Mouse (Mus musculus): ENCODE measurements around the gene Serpinb6a. TPM values are rescaled to one million over a fixed set of nuclear protein-coding genes. Genes with fewer than 3 reads are reported as not detected.
A peak's percentile ranks its signal among the peaks of the same experiment; 100 is the strongest.

Gene Serpinb6a
- polyA plus RNA-seq, 1 experiment from 2014 or later: 71.2 TPM

GRCm38 (mm10) chr13:34037172-34038055 lies 34.8 kb upstream of the Serpinb6a start, which contains the start of gene Bphl:
Bphl (plus strand) TSS chr13:34037597.
- Histone ChIP-seq H3K36me3 (peaks cover 17% of the 10 kb centered on the region), H3K9ac (peak within 1 kb of the TSS; percentile 87), H3K27ac (peak within 1 kb of the TSS; percentile 83), H3K27me3 (no peaks in the 10 kb centered on the region), H3K4me2 (peak within 1 kb of the TSS; percentile 78), H3K9me3 (no peaks in the 10 kb centered on the region; the same call in 1 of the 2 replicates), H3K4me1 (peaks cover 14% of the 10 kb centered on the region), H3K4me3 (peak within 1 kb of the TSS; percentile 75)
- peak; percentile 89 for ATAC-seq (ENCODE audit: insufficient number of reproducible peaks, insufficient read depth, low FRiP score, low TSS enrichment, low read depth)
- WGBS: under 1% methylated on average over 37 of the region's 37 CpGs

GRCm38 (mm10) chr13:34036726-34037125 lies 34.1 kb upstream of the Serpinb6a start:
- peaks cover 14% of the 10 kb centered on the region for H3K4me1 ChIP-seq
- H3K27ac ChIP-seq: no peak overlapping the region
- no peak overlapping the region for H3K4me3 ChIP-seq

GRCm38 (mm10) chr13:34035424-34035823 lies 32.8 kb upstream of the Serpinb6a start:
- H3K27me3 ChIP-seq: no peaks in the 10 kb centered on the region
- H3K9me3 ChIP-seq: no peaks in the 10 kb centered on the region; the same call in 1 of the 2 replicates
- no peak overlapping the region for H3K4me2 ChIP-seq
- WGBS: 84% methylated on average over 3 of the region's 3 CpGs
- H3K36me3 ChIP-seq: peaks cover 27% of the 10 kb centered on the region
- H3K4me1 ChIP-seq: peaks cover 14% of the 10 kb centered on the region
- ATAC-seq (ENCODE audit: insufficient number of reproducible peaks, insufficient read depth, low FRiP score, low TSS enrichment, low read depth): no peak
- no peak overlapping the region for H3K27ac ChIP-seq
- H3K4me3 ChIP-seq: no peak overlapping the region
- H3K9ac ChIP-seq: no peak overlapping the region

More at GRCm38 (mm10) chr13:34036726-34037125, 34.1 kb upstream of the Serpinb6a start:
- Histone ChIP-seq H3K4me2 (no peak overlapping the region), H3K9me3 (no peaks in the 10 kb centered on the region; the same call in 1 of the 2 replicates), H3K9ac (no peak overlapping the region), H3K27me3 (no peaks in the 10 kb centered on the region), H3K36me3 (peaks cover 22% of the 10 kb centered on the region)
- no peak for ATAC-seq (ENCODE audit: insufficient number of reproducible peaks, insufficient read depth, low FRiP score, low TSS enrichment, low read depth)
- 86% methylated on average over 5 of the region's 5 CpGs for WGBS

- Histone ChIP-seq H3K27ac (no peak overlapping the region), H3K4me3 (no peak overlapping the region), H3K9ac (no peak overlapping the region), H3K4me2 (no peak overlapping the region), H3K27me3 (no peaks in the 10 kb centered on the region), H3K9me3 (no peaks in the 10 kb centered on the region), H3K36me3 (peaks cover 46% of the 10 kb centered on the region), H3K4me1 (peaks cover 2% of the 10 kb centered on the region; the same call in 1 of the 2 replicates)
- 79% methylated on average over 2 of the region's 2 CpGs for WGBS
- ATAC-seq (ENCODE audit: insufficient number of reproducible peaks, insufficient read depth, low FRiP score, low TSS enrichment, low read depth): no peak
These were observed 29.4 kb upstream of the Serpinb6a start for GRCm38 (mm10) chr13:34032041-34032440.

GRCm38 (mm10) chr13:34021998-34022397 lies 19.4 kb upstream of the Serpinb6a start:
- Histone ChIP-seq H3K27ac (no peak overlapping the region), H3K27me3 (no peaks in the 10 kb centered on the region), H3K4me1 (no peaks in the 10 kb centered on the region), H3K9me3 (no peaks in the 10 kb centered on the region), H3K4me2 (no peak overlapping the region), H3K9ac (no peak overlapping the region), H3K36me3 (peaks cover 45% of the 10 kb centered on the region), H3K4me3 (no peak overlapping the region)
- ATAC-seq (ENCODE audit: insufficient number of reproducible peaks, insufficient read depth, low FRiP score, low TSS enrichment, low read depth): no peak
- WGBS: 80% methylated on average over 2 of the region's 2 CpGs

DNA sequence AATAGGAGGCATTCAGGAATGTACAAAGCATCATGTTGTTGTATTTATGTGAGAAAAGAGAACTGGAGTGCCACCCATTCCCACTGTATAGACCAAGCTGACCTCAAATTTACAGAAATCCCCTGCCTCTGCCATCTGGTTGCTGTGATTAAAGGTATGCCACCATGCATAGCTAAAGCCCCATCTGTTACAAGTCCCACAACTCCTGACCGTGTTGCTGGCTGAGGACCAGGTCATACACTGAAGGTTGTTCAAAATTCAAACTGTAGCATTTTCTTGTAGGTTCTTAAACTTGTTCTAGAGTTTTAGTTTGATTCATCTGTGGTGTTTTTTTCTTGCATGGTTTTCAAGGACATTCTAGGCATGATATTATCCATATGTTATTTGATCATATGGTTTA lies 15.9 kb upstream of the Serpinb6a start:
- Histone ChIP-seq H3K9me3 (no peaks in the 10 kb centered on the region), H3K27me3 (no peaks in the 10 kb centered on the region), H3K4me2 (no peak overlapping the region), H3K4me3 (no peak overlapping the region), H3K9ac (no peak overlapping the region), H3K27ac (no peak overlapping the region), H3K4me1 (no peaks in the 10 kb centered on the region), H3K36me3 (peaks cover 70% of the 10 kb centered on the region)
- no peak for ATAC-seq (ENCODE audit: insufficient number of reproducible peaks, insufficient read depth, low FRiP score, low TSS enrichment, low read depth)
- 67% methylated on average over 1 of the region's 1 CpGs for WGBS

- WGBS: 94% methylated on average over 9 of the region's 9 CpGs
- Histone ChIP-seq H3K27me3 (no peaks in the 10 kb centered on the region), H3K4me2 (no peak overlapping the region), H3K9ac (no peak overlapping the region), H3K4me1 (no peaks in the 10 kb centered on the region), H3K36me3 (peaks cover 75% of the 10 kb centered on the region), H3K9me3 (no peaks in the 10 kb centered on the region), H3K4me3 (no peak overlapping the region), H3K27ac (no peak overlapping the region)
- ATAC-seq (ENCODE audit: insufficient number of reproducible peaks, insufficient read depth, low FRiP score, low TSS enrichment, low read depth): no peak
These were observed 14.5 kb upstream of the Serpinb6a start for GRCm38 (mm10) chr13:34016927-34017569.

DNA sequence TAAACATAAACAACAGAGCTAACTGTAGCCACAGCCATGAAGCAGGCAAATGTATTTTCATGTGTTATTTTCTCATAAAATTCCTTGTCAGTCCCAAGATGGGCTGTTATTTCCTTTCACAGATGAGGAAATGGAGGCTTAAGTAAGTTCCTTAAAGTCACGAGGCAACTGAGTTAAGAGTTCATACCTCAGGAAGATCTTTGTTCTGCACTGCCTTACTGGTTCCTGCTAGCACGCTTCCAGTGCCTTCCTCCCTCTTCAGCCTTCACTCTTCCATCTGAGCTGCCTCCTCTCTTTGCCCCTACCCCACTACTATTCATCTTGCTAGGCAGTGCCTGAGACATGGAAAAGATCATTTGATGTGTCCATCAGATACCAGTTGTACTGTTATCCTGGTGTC lies 4.6 kb upstream of the Serpinb6a start:
- no peak for ATAC-seq (ENCODE audit: insufficient number of reproducible peaks, insufficient read depth, low FRiP score, low TSS enrichment, low read depth)
- peaks cover 5% of the 10 kb centered on the region for H3K4me1 ChIP-seq
- no peaks in the 10 kb centered on the region for H3K27me3 ChIP-seq
- no peak overlapping the region for H3K27ac ChIP-seq
- H3K9ac ChIP-seq: no peak overlapping the region
- no peak overlapping the region for H3K4me2 ChIP-seq
- H3K4me3 ChIP-seq: no peak overlapping the region
- WGBS: 75% methylated on average over 2 of the region's 2 CpGs
- no peaks in the 10 kb centered on the region for H3K9me3 ChIP-seq
- peaks cover 23% of the 10 kb centered on the region for H3K36me3 ChIP-seq

DNA sequence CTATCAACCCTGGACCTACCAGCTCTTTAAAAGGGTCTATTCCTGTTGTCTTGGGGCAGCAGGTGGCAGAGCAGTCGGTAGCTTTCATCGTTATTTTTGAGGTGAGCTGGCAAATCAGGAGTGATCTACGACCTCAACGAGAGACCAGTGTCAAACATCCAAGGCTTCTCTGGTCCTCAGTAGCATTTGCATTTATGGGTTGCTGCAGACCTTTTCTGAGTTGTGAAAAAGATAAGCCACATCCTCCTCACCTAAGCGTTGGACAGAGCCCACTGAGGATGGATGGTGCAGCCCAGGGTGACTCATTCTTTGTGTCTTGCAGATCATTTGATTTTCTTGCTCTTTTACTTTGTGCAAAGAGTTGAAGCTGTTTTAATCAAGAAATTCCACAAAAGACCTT lies 464 bp upstream of the Serpinb6a start:
- peak overlapping the region; percentile 86 for H3K4me3 ChIP-seq
- no peaks in the 10 kb centered on the region for H3K27me3 ChIP-seq
- WGBS: 10% methylated on average over 5 of the region's 5 CpGs
- H3K9ac ChIP-seq: peak overlapping the region; percentile 88
- H3K4me2 ChIP-seq: peak overlapping the region; percentile 84
- H3K27ac ChIP-seq: no peak overlapping the region
- no peaks in the 10 kb centered on the region for H3K9me3 ChIP-seq
- ATAC-seq (ENCODE audit: insufficient number of reproducible peaks, insufficient read depth, low FRiP score, low TSS enrichment, low read depth): no peak
- no peaks in the 10 kb centered on the region for H3K36me3 ChIP-seq
- H3K4me1 ChIP-seq: peaks cover 11% of the 10 kb centered on the region

GRCm38 (mm10) chr13:33995197-33995596 lies 7.4 kb downstream of the Serpinb6a start:
- Histone ChIP-seq H3K27ac (no peak overlapping the region), H3K9me3 (no peaks in the 10 kb centered on the region), H3K9ac (no peak overlapping the region), H3K4me1 (no peaks in the 10 kb centered on the region), H3K4me3 (no peak overlapping the region), H3K36me3 (peaks cover 8% of the 10 kb centered on the region; the same call in 1 of the 2 replicates), H3K27me3 (no peaks in the 10 kb centered on the region), H3K4me2 (no peak overlapping the region)
- WGBS: 22% methylated on average over 1 of the region's 1 CpGs
- no peak for ATAC-seq (ENCODE audit: insufficient number of reproducible peaks, insufficient read depth, low FRiP score, low TSS enrichment, low read depth)

DNA sequence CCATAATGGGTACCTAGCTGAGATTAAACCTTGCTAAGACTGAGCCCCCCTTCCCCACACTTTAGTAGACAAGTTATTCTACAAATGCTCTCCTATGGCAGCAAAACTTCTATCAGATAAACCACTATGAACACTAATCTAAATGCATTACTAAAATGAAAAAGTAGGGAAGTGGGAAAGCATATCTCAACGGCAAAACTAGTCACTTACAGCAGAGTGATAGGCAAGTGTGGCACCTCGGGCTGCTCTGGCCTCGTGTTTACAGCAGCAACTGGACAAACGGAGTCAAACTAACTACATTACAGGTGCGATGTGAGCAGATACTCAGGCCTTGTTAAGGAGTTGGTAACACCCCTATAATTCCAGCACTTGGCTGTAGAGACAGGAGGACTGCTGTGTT lies 13.0 kb downstream of the Serpinb6a start:
- Histone ChIP-seq H3K36me3 (peaks cover 8% of the 10 kb centered on the region), H3K4me3 (no peak overlapping the region), H3K4me1 (no peaks in the 10 kb centered on the region), H3K27me3 (no peaks in the 10 kb centered on the region), H3K4me2 (no peak overlapping the region), H3K9me3 (no peaks in the 10 kb centered on the region), H3K27ac (no peak overlapping the region), H3K9ac (no peak overlapping the region)
- WGBS: 77% methylated on average over 5 of the region's 5 CpGs
- no peak for ATAC-seq (ENCODE audit: insufficient number of reproducible peaks, insufficient read depth, low FRiP score, low TSS enrichment, low read depth)

GRCm38 (mm10) chr13:33966574-33966973 lies 36.0 kb downstream of the Serpinb6a start:
- H3K27ac ChIP-seq: no peak overlapping the region
- H3K4me2 ChIP-seq: no peak overlapping the region

More at GRCm38 (mm10) chr13:33966574-33966973, 36.0 kb downstream of the Serpinb6a start:
- Histone ChIP-seq H3K4me1 (peaks cover 8% of the 10 kb centered on the region), H3K36me3 (no peaks in the 10 kb centered on the region), H3K9ac (no peak overlapping the region), H3K27me3 (no peaks in the 10 kb centered on the region), H3K4me3 (no peak overlapping the region), H3K9me3 (no peaks in the 10 kb centered on the region)
- ATAC-seq (ENCODE audit: insufficient number of reproducible peaks, insufficient read depth, low FRiP score, low TSS enrichment, low read depth): no peak

All from embryonic facial prominence, embryonic 13.5 days (tissue).